Mouse (Mus musculus) heart, adult 2 months (tissue): ENCODE data around the gene Fhad1.

Experiments
- CTCF ChIP-seq: fragments of 200-600 bp; IDR thresholded peaks from 2 replicates; pipeline ENCODE4 v1.8.1; 2022; ENCODE audit warnings: antibody characterized with exemption, mild to moderate bottlenecking, moderate library complexity
- POLR2A ChIP-seq: fragments of 200-500 bp; IDR thresholded peaks from 2 replicates; pipeline ENCODE4 v1.6.1; 2011; ENCODE audit warnings: mild to moderate bottlenecking, low read depth, low read length, control low read depth; ENCODE audit not compliant: insufficient read depth

- TF ChIP-seq CTCF (no peak), POLR2A (no peak)
Measured at GRCm38 (mm10) chr4:141860246-141860841, 154.5 kb downstream of the Fhad1 start.
